Mouse (Mus musculus): ENCODE data around the gene Fitm1.
A peak's percentile ranks its signal among the peaks of the same experiment; 100 is the strongest.

Fitm1 gene

GRCm38 (mm10) chr14:55575302-55575701, at the start of gene Fitm1:
Gene Fitm1 (plus strand): TSS chr14:55575617.
- no peak for DNase-seq

- DNase-seq: no peak
Observed at GRCm38 (mm10) chr14:55526674-55527073, 48.7 kb upstream of the Fitm1 start.

GRCm38 (mm10) chr14:55527940-55528339, 47.5 kb upstream of the Fitm1 start:
- DNase-seq: peak; percentile 49

- peak; percentile 54 for DNase-seq
Observed at GRCm38 (mm10) chr14:55536116-55536745, 39.2 kb upstream of the Fitm1 start.

- peak; percentile 86 for DNase-seq
Observed at GRCm38 (mm10) chr14:55540067-55540786, 35.2 kb upstream of the Fitm1 start, which contains the start of gene Pck2. Gene Pck2 (plus strand): TSS chr14:55540266.

GRCm38 (mm10) chr14:55540787-55541321, 34.6 kb upstream of the Fitm1 start:
- DNase-seq: peak; percentile 78

DNA sequence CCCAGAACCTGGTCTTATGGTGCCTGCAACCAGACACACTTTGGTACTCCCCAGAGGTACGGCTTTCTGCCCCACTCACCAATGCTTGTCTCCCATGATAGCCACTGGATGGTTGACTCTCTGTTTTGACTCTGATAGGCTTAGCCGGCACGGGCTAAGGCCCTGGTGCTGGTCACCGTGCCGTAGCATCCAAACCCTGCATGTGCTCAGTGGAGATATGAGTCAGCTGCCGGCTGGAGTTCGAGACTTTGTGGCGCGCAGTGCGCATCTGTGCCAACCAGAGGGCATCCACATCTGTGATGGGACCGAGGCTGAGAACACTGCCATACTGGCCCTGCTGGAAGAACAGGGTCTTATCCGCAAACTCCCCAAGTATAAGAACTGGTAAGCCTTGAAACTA, 33.1 kb upstream of the Fitm1 start:
- DNase-seq: no peak

- no peak for DNase-seq
Observed at GRCm38 (mm10) chr14:55544334-55544733, 31.1 kb upstream of the Fitm1 start.

DNA sequence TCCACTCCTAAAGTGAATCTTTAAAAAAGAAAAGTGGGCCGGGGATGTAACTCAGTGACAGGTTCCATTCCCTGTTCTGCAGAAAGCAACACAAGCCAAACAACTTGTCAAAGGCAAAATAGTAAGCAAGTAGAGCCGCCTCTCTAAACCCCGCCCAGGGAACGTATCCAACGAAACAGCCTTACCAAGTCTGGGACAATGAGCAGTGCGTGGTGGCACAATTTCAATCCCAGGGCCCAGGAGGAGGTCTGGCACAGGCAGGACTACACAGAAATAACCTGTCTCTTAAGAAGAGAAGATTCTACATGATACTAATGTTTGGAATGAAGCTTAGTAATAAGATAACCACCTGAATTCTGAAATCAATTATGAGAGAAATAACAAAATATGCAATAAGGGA, 25.2 kb upstream of the Fitm1 start:
- no peak for DNase-seq

- DNase-seq: no peak
Observed at GRCm38 (mm10) chr14:55551347-55551746, 24.1 kb upstream of the Fitm1 start.

DNA sequence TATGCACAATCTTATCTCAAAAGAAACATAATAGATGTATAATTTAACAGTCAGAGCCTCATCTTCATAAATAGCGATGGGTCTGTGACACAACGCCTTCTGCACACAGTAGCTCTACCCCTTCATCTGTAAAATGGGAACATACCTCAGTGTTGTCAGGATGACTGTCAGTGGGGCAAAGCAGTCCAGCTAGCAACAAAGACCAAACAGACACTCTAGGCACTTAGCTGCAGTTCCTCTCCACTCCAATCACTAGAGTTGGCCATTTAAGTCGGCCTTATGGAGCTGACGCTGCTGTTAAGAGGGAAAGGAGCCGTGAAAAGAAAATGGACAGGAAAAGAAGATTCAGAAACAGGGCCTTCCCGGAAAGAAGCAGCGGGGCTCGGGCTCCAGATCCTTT, 23.6 kb upstream of the Fitm1 start:
- no peak for DNase-seq

DNA sequence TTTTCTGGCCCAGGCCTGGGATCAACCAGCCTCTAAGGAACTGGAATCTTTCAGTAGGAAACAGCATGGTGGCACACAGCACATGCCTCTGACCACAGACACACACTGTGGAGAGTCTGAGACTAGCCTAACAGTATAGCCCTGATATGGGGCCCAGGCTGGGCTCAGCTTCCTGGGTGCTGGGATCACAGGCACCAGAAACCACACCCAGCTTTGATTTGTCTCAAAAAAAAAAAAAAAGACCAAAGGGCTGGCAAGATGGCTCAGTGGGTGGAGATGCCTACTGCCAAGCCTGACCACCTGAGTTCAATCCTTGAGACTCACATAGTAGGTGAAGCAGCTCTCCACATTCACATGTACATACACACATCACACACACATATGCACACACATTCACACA, 20.8 kb upstream of the Fitm1 start:
- DNase-seq: no peak

- no peak for DNase-seq
Observed at GRCm38 (mm10) chr14:55555788-55556187, 19.6 kb upstream of the Fitm1 start.

- peak; percentile 87 for DNase-seq
Observed at GRCm38 (mm10) chr14:55557003-55557402, 18.4 kb upstream of the Fitm1 start.

DNA sequence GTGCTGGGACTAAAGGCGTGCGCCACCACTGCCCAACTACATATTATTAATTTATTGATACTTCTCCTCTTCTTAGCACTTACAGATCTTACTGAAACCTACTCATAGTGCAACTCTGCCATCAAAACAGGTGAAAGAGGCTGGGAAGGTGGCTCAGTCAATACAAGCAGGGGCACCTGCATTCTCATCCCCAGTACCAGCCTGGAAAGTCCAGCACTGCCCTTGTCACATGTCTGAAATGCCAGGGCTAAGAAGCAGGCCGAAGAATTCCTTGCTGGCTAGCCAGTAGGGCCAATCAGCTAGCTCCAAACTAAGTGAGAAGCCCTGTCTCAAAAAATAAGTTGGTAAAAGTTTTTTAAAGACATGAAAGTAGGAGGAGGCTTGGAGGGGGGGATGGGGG, 17.8 kb upstream of the Fitm1 start:
- peak; percentile 26 for DNase-seq

- DNase-seq: no peak
Observed at GRCm38 (mm10) chr14:55558740-55559448, 16.5 kb upstream of the Fitm1 start.

GRCm38 (mm10) chr14:55559799-55560201, 15.6 kb upstream of the Fitm1 start, which contains the start of gene Dcaf11:
Gene Dcaf11 (plus strand): TSS chr14:55560006.
- DNase-seq: peak; percentile 94

- peak; percentile 97 for DNase-seq
Observed at GRCm38 (mm10) chr14:55560202-55561073, 15.0 kb upstream of the Fitm1 start, which contains the start of gene A730061H03Rik. Gene A730061H03Rik (minus strand): TSS chr14:55560406.

DNA sequence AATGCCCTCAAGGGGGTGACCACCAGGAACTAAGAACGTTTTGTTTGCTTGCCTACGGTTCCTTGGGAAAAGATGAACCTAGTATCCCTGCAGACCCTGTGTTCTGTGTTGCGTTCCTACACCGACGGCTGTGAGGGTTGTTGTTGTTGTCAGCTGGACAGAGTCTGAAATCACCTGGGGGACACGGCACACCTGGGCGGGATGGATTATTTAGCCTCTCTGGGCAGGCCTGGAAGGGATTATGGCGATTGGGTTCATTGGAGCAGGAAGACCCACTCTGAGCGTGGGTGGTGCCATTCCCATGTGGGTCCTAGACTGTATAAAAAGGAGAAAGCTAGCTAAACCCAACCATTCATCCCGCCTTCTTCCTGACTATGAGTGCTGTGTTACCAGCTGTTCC, 13.6 kb upstream of the Fitm1 start:
- DNase-seq: peak; percentile 35

DNA sequence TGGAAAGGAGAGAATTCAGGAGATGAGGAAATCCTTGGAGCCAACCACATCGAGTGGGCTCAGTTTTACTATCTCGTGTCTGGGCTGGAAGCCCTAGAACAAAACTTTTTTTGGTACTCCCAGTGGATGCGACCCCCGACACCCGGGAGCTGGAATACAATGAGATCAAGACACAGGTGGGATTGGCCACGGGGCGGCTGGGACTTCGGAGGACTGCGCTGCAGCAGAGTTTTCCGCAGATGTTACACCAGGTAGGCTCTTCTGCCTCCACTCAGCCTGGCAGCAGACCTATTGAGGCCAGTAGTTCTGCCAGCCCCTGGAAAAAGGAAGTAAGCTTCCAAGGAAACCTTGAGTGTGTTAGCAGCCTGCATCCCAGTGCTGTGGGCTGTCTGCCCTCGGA, 12.2 kb upstream of the Fitm1 start:
- no peak for DNase-seq

- no peak for DNase-seq
Observed at GRCm38 (mm10) chr14:55565748-55566147, 9.7 kb upstream of the Fitm1 start.

DNA sequence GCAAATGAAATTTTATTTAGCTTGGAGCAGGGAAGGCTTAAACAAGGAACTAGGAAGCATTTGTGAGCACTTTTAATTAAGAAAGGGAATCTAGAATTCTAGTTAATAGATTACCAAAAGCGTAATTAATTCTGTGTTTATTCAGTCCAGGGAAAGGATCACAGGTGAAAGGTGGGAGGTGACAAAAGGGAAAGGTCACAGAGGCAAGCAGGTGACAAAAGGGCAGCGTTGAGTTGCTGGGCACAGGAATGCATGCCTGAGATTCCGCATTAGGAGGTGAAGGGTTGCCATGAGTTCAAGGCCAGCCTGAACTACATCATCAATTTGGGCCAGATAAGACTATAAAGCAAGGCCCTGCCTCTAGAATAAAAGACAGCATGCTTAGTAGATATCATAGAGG, 7.9 kb upstream of the Fitm1 start:
- DNase-seq: peak; percentile 42

Data from kidney, adult 18-20 months (tissue).